Mouse (Mus musculus) kidney, postnatal 0 days (tissue): Measurements from ENCODE around the gene Ubac2. TPM values are rescaled to one million over a fixed set of nuclear protein-coding genes. Genes with fewer than 3 reads are reported as not detected.

ENCODE experiments used
- ATAC-seq: fragments of 200-750 bp; cut with Nextera tagmentation; replicated peaks from 2 replicates; pipeline ENCODE4 v1.8.0; 2017; ENCODE audit warnings: low read depth, moderate number of reproducible peaks, moderate TSS enrichment, moderate library complexity; ENCODE audit not compliant: low FRiP score
- DNase-seq: peaks from one replicate; pipeline ENCODE4 v3.0.0-alpha.2; 2016; ENCODE audit warnings: low spot score
- H3K27ac ChIP-seq: fragments of 300-500 bp; sonication (generic); 2 replicates; pipeline ENCODE4 v1.5.1; 2014; ENCODE audit warnings: mild to moderate bottlenecking
- H3K27me3 ChIP-seq: fragments of 300-500 bp; sonication (generic); 2 replicates; pipeline ENCODE4 v1.6.1; 2014; ENCODE audit warnings: low read length, mixed read lengths; ENCODE audit not compliant: insufficient read depth
- H3K36me3 ChIP-seq: fragments of 300-500 bp; sonication (generic); 2 replicates; pipeline ENCODE4 v1.6.1; 2014; ENCODE audit warnings: low read length, mixed read lengths; ENCODE audit not compliant: insufficient read depth
- H3K4me1 ChIP-seq: fragments of 300-500 bp; sonication (generic); replicated peaks from 2 replicates; pipeline ENCODE4 v1.6.1; 2014; ENCODE audit warnings: antibody characterized with exemption, low read length, mixed read lengths; ENCODE audit not compliant: insufficient read depth
- H3K4me2 ChIP-seq: fragments of 300-500 bp; sonication (generic); 2 replicates; pipeline ENCODE4 v1.6.1; 2014; ENCODE audit warnings: mild to moderate bottlenecking, low read length, moderate library complexity, mixed read lengths
- H3K4me3 ChIP-seq: fragments of 300-500 bp; sonication (generic); replicated peaks from 2 replicates; pipeline ENCODE4 v1.5.1; 2014; ENCODE audit warnings: low read depth, low read length
- H3K9ac ChIP-seq: fragments of 300-500 bp; sonication (generic); 2 replicates; pipeline ENCODE4 v1.6.1; 2014; ENCODE audit warnings: low read depth, low read length
- H3K9me3 ChIP-seq: fragments of 300-500 bp; sonication (generic); replicated peaks from 2 replicates; pipeline ENCODE4 v1.6.1; 2016; ENCODE audit warnings: low read length, inconsistent platforms, mixed read lengths
- CTCF ChIP-seq: IDR thresholded peaks from 2 replicates; pipeline ENCODE4 v1.5.1; 2016; ENCODE audit warnings: antibody characterized with exemption, low read depth, mild to moderate bottlenecking, moderate library complexity
- WGBS: fragments of 180-500 bp; shearing (Covaris S2); extraction: QIAGEN DNeasy Blood & Tissue Kit; methylation state at CpG from one replicate; pipeline ENCODE4 v1.1.7; 2014; 5-methylcytosine and 5-hydroxymethylcytosine counted together
- polyA plus RNA-seq: library from polyadenylated mRNA; unstranded; fragments of >200 nt; fragmentation: Nextera tagmentation; extraction: Ambion mirVana; gene quantifications from 2 replicates; pipeline ENCODE4 v1.2.1, GENCODE M21; 2015

Ubac2 gene
- polyA plus RNA-seq, 1 experiment from 2014 or later, result 70.2 TPM

- H3K9ac ChIP-seq, result no peak overlapping the region
- no peak overlapping the region for H3K4me3 ChIP-seq
- 0 out of 2 replicates have a peak, but pooled peaks cover 4% of the 10 kb centered on the region for H3K36me3 ChIP-seq
- no peak overlapping the region for H3K27ac ChIP-seq
- no peak overlapping the region for H3K4me2 ChIP-seq
- H3K27me3 ChIP-seq, result no peaks in the 10 kb centered on the region
- ATAC-seq (no peak), DNase-seq (no peak)
- no peaks in the 10 kb centered on the region for H3K9me3 ChIP-seq
- no peaks in the 10 kb centered on the region for H3K4me1 ChIP-seq
- no peak for TF ChIP-seq CTCF
These were observed 145.5 kb downstream of the Ubac2 start for GRCm38 (mm10) chr14:122023928-122024327.

- H3K4me3 ChIP-seq, result no peak overlapping the region
These were observed 150.7 kb downstream of the Ubac2 start for GRCm38 (mm10) chr14:122028926-122029745.

GRCm38 (mm10) chr14:122029851-122030250 is 151.4 kb downstream of the Ubac2 start:
- Histone ChIP-seq H3K27me3 (no peaks in the 10 kb centered on the region), H3K4me3 (no peak overlapping the region), H3K9ac (no peak overlapping the region), H3K9me3 (no peaks in the 10 kb centered on the region), H3K4me1 (no peaks in the 10 kb centered on the region), H3K27ac (no peak overlapping the region), H3K4me2 (no peak overlapping the region), H3K36me3 (no peaks in the 10 kb centered on the region)
- no peak for ATAC-seq
- TF ChIP-seq CTCF, result no peak
- no peak for DNase-seq
- 69% methylated on average over 4 of the region's 4 CpGs for WGBS

More at GRCm38 (mm10) chr14:122028926-122029745, 150.7 kb downstream of the Ubac2 start:
- Histone ChIP-seq H3K36me3 (no peaks in the 10 kb centered on the region), H3K9ac (no peak overlapping the region), H3K4me1 (no peaks in the 10 kb centered on the region), H3K4me2 (no peak overlapping the region), H3K9me3 (no peaks in the 10 kb centered on the region), H3K27me3 (no peaks in the 10 kb centered on the region), H3K27ac (no peak overlapping the region)
- no peak for DNase-seq
- no peak for TF ChIP-seq CTCF
- no peak for ATAC-seq
- WGBS, result 82% methylated on average over 11 of the region's 11 CpGs

- Histone ChIP-seq H3K9ac (no peak overlapping the region), H3K4me2 (no peak overlapping the region), H3K9me3 (no peaks in the 10 kb centered on the region), H3K27ac (no peak overlapping the region), H3K36me3 (no peaks in the 10 kb centered on the region), H3K27me3 (no peaks in the 10 kb centered on the region), H3K4me1 (no peaks in the 10 kb centered on the region), H3K4me3 (no peak overlapping the region)
- ATAC-seq, result no peak
- WGBS, result 84% methylated on average over 2 of the region's 2 CpGs
- no peak for DNase-seq
- TF ChIP-seq CTCF, result no peak
These were observed 153.6 kb downstream of the Ubac2 start for GRCm38 (mm10) chr14:122032045-122032444.

GRCm38 (mm10) chr14:122034451-122034850 is 156.0 kb downstream of the Ubac2 start, which contains the start of gene Timm8a2:
Gene Timm8a2 (plus strand): TSS chr14:122034674.
- ATAC-seq (no peak), DNase-seq (no peak)
- Histone ChIP-seq H3K9me3 (no peaks in the 10 kb centered on the region), H3K27me3 (no peaks in the 10 kb centered on the region), H3K4me1 (no peaks in the 10 kb centered on the region), H3K36me3 (no peaks in the 10 kb centered on the region), H3K27ac (no peak within 1 kb of the TSS), H3K9ac (no peak within 1 kb of the TSS), H3K4me2 (no peak within 1 kb of the TSS), H3K4me3 (no peak within 1 kb of the TSS)
- WGBS, result 91% methylated on average over 13 of the region's 13 CpGs
- TF ChIP-seq CTCF, result no peak

GRCm38 (mm10) chr14:122035181-122035580 is 156.8 kb downstream of the Ubac2 start:
- Histone ChIP-seq H3K36me3 (no peaks in the 10 kb centered on the region), H3K9ac (no peak overlapping the region), H3K9me3 (no peaks in the 10 kb centered on the region), H3K4me3 (no peak overlapping the region), H3K4me2 (no peak overlapping the region), H3K27ac (no peak overlapping the region), H3K4me1 (no peaks in the 10 kb centered on the region), H3K27me3 (no peaks in the 10 kb centered on the region)
- DNase-seq (no peak), ATAC-seq (no peak)
- 94% methylated on average over 1 of the region's 1 CpGs for WGBS
- no peak for TF ChIP-seq CTCF
